Mouse (Mus musculus): ENCODE measurements around the gene Zar1l. TPM values are rescaled to one million over a fixed set of nuclear protein-coding genes. Genes with fewer than 3 reads are reported as not detected.
"Not testable (repeated sequence)": the region's sequence is repeated elsewhere in the genome, so short reads cannot be mapped to it uniquely, and the experiment has no call there.

The Zar1l gene
- polyA plus RNA-seq, 1 experiment from 2014 or later, result not detected

DNA sequence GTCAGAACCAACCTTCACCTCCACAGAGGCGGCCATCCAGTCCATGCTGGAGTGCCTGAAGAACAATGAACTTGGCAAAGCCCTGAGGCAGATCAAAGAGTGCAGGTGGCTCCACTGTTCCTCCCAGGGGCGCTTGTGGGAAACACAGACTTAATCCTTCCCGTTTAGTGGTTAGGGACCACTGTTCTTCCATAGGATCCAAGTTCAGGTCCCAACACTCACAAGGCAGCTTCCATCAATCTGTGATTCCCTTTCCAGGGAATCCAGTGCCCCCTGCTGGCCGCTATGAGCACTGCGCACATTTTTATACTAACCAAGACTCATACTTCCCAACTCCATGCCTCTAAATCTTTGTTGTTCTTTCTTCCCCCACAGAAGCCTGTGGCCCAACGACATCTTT lies 22.2 kb downstream of the Zar1l start:
- no peak overlapping the region for H3K4me2 ChIP-seq (ENCODE audit: low read depth, low read length)
- no peak for ATAC-seq (ENCODE audit: low read depth)
- H3K36me3 ChIP-seq (ENCODE audit: control insufficient read depth, insufficient read depth, low read length), result peaks cover 18% of the 10 kb centered on the region; the same call in 1 of the 2 replicates
- H3K27me3 ChIP-seq (ENCODE audit: control insufficient read depth, insufficient read depth, low read length), result no peaks in the 10 kb centered on the region
- H3K9ac ChIP-seq (replicated peaks; ENCODE audit: low read depth, low read length), result no peak overlapping the region
- no peaks in the 10 kb centered on the region for H3K4me1 ChIP-seq (ENCODE audit: control insufficient read depth, insufficient read depth, low read length)
- 47% methylated on average over 6 of the region's 6 CpGs for WGBS
- H3K9me3 ChIP-seq (ENCODE audit: control insufficient read depth, low read length), result no peaks in the 10 kb centered on the region; the same call in 1 of the 2 replicates
- H3K27ac ChIP-seq (ENCODE audit: low read depth, low read length), result no peak overlapping the region
- no peak overlapping the region for H3K4me3 ChIP-seq (ENCODE audit: low read depth, low read length)

- 95% methylated on average over 4 of the region's 4 CpGs for WGBS
- not testable (repeated sequence) for H3K4me3 ChIP-seq (ENCODE audit: low read depth, low read length); H3K4me2 ChIP-seq (ENCODE audit: low read depth, low read length); H3K27ac ChIP-seq (ENCODE audit: low read depth, low read length); H3K9ac ChIP-seq (replicated peaks; ENCODE audit: low read depth, low read length); H3K27me3 ChIP-seq (ENCODE audit: control insufficient read depth, insufficient read depth, low read length); H3K9me3 ChIP-seq (ENCODE audit: control insufficient read depth, low read length); ATAC-seq (ENCODE audit: low read depth); H3K4me1 ChIP-seq (ENCODE audit: control insufficient read depth, insufficient read depth, low read length)
- peaks cover 13% of the 10 kb centered on the region; the same call in 1 of the 2 replicates for H3K36me3 ChIP-seq (ENCODE audit: control insufficient read depth, insufficient read depth, low read length)
Measured at GRCm38 (mm10) chr5:150491573-150492173, 26.3 kb downstream of the Zar1l start.

GRCm38 (mm10) chr5:150490821-150491220 lies 27.1 kb downstream of the Zar1l start:
- H3K36me3 ChIP-seq (ENCODE audit: control insufficient read depth, insufficient read depth, low read length), result peaks cover 6% of the 10 kb centered on the region; the same call in 1 of the 2 replicates
- WGBS, result 81% methylated on average over 8 of the region's 8 CpGs
- no peaks in the 10 kb centered on the region for H3K4me1 ChIP-seq (ENCODE audit: control insufficient read depth, insufficient read depth, low read length)
- H3K4me2 ChIP-seq (ENCODE audit: low read depth, low read length), result no peak overlapping the region
- H3K27me3 ChIP-seq (ENCODE audit: control insufficient read depth, insufficient read depth, low read length), result no peaks in the 10 kb centered on the region
- ATAC-seq (ENCODE audit: low read depth), result no peak
- H3K27ac ChIP-seq (ENCODE audit: low read depth, low read length), result no peak overlapping the region
- no peak overlapping the region for H3K9ac ChIP-seq (replicated peaks; ENCODE audit: low read depth, low read length)
- H3K9me3 ChIP-seq (ENCODE audit: control insufficient read depth, low read length), result no peaks in the 10 kb centered on the region; the same call in 1 of the 2 replicates
- no peak overlapping the region for H3K4me3 ChIP-seq (ENCODE audit: low read depth, low read length)

GRCm38 (mm10) chr5:150490285-150490684 lies 27.7 kb downstream of the Zar1l start:
- no peak overlapping the region for H3K27ac ChIP-seq (ENCODE audit: low read depth, low read length)
- no peak overlapping the region for H3K4me2 ChIP-seq (ENCODE audit: low read depth, low read length)
- H3K27me3 ChIP-seq (ENCODE audit: control insufficient read depth, insufficient read depth, low read length), result no peaks in the 10 kb centered on the region
- no peak overlapping the region for H3K9ac ChIP-seq (replicated peaks; ENCODE audit: low read depth, low read length)
- no peak for ATAC-seq (ENCODE audit: low read depth)
- no peaks in the 10 kb centered on the region for H3K4me1 ChIP-seq (ENCODE audit: control insufficient read depth, insufficient read depth, low read length)
- no peak overlapping the region for H3K4me3 ChIP-seq (ENCODE audit: low read depth, low read length)
- 66% methylated on average over 3 of the region's 3 CpGs for WGBS
- peaks cover 1% of the 10 kb centered on the region; the same call in 1 of the 2 replicates for H3K36me3 ChIP-seq (ENCODE audit: control insufficient read depth, insufficient read depth, low read length)
- H3K9me3 ChIP-seq (ENCODE audit: control insufficient read depth, low read length), result no peaks in the 10 kb centered on the region; the same call in 1 of the 2 replicates

DNA sequence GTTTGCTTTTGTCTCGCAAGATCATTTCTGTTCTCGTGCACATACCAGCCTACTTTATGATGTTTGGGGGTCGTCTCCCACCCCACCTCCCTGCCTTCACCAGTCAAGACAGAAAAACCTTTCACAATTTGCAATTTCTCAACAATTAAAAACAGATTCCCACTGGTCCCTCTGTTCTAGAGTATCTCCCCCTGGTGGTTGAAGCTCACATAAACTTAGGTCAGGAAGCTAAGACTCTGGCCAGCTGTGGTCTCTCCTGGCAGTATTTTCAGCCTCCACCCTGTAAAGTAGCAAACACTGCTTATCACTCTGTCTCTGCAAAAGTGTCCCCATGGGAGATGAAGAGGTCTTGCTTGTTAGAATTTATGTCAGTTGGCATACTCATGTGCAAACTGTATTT lies 32.8 kb downstream of the Zar1l start:
- Histone ChIP-seq H3K4me1 (ENCODE audit: control insufficient read depth, insufficient read depth, low read length) (no peaks in the 10 kb centered on the region), H3K27ac (ENCODE audit: low read depth, low read length) (no peak overlapping the region), H3K9ac (replicated peaks; ENCODE audit: low read depth, low read length) (no peak overlapping the region), H3K4me2 (ENCODE audit: low read depth, low read length) (no peak overlapping the region), H3K27me3 (ENCODE audit: control insufficient read depth, insufficient read depth, low read length) (no peaks in the 10 kb centered on the region), H3K36me3 (ENCODE audit: control insufficient read depth, insufficient read depth, low read length) (peaks cover 21% of the 10 kb centered on the region), H3K9me3 (ENCODE audit: control insufficient read depth, low read length) (no peaks in the 10 kb centered on the region), H3K4me3 (ENCODE audit: low read depth, low read length) (no peak overlapping the region)
- ATAC-seq (ENCODE audit: low read depth), result no peak
- WGBS, result 64% methylated on average over 3 of the region's 3 CpGs

DNA sequence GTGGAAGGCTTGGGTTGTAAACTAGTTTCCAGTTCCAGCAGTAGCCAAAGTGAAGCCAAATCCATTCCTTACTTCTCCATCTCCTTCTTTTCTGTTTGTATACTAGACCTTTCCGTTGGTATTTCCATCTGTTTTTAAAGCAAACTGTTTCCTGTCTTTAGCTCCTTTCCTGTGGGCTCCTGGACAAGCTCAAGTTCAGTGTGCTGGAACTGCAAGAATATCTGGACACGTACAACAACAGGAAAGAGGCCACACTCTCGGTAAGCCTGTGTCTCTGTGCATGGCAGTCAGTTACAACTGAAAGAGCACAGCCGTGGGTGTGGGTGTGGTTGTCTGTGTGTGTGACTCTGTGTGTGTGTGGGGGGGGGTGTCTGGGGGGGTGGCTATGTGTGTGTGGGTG lies 39.4 kb downstream of the Zar1l start:
- WGBS, result 72% methylated on average over 4 of the region's 4 CpGs
- ATAC-seq (ENCODE audit: low read depth), result no peak
- Histone ChIP-seq H3K9ac (replicated peaks; ENCODE audit: low read depth, low read length) (no peak overlapping the region), H3K4me3 (ENCODE audit: low read depth, low read length) (no peak overlapping the region), H3K27ac (ENCODE audit: low read depth, low read length) (no peak overlapping the region), H3K27me3 (ENCODE audit: control insufficient read depth, insufficient read depth, low read length) (no peaks in the 10 kb centered on the region), H3K9me3 (ENCODE audit: control insufficient read depth, low read length) (no peaks in the 10 kb centered on the region), H3K36me3 (ENCODE audit: control insufficient read depth, insufficient read depth, low read length) (peaks cover 24% of the 10 kb centered on the region), H3K4me1 (ENCODE audit: control insufficient read depth, insufficient read depth, low read length) (no peaks in the 10 kb centered on the region), H3K4me2 (ENCODE audit: low read depth, low read length) (no peak overlapping the region)

DNA sequence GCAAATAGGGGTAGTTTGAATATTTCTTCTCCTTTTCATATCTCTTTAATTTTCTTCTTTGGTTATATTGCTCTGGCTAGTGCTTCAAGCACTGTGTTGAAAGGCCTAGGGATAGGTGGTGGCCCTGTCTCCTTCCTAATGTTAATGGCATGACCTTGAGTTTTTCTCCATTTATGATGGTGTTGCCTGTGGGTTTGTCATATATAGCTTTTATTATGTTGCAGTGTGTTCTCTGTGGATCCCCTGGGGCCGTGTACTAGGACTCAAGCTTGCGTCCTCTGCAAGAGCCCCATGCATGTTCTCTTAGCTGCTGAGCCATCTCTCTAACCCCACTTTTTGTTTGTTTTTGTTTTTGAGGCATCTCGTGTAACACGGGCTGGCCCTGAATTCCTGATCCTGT lies 40.6 kb downstream of the Zar1l start:
- Histone ChIP-seq H3K9me3 (ENCODE audit: control insufficient read depth, low read length) (no peaks in the 10 kb centered on the region), H3K27ac (ENCODE audit: low read depth, low read length) (no peak overlapping the region), H3K27me3 (ENCODE audit: control insufficient read depth, insufficient read depth, low read length) (no peaks in the 10 kb centered on the region), H3K9ac (replicated peaks; ENCODE audit: low read depth, low read length) (no peak overlapping the region), H3K36me3 (ENCODE audit: control insufficient read depth, insufficient read depth, low read length) (peaks cover 23% of the 10 kb centered on the region), H3K4me1 (ENCODE audit: control insufficient read depth, insufficient read depth, low read length) (no peaks in the 10 kb centered on the region), H3K4me2 (ENCODE audit: low read depth, low read length) (no peak overlapping the region), H3K4me3 (ENCODE audit: low read depth, low read length) (no peak overlapping the region)
- 83% methylated on average over 4 of the region's 4 CpGs for WGBS
- ATAC-seq (ENCODE audit: low read depth), result no peak

GRCm38 (mm10) chr5:150468431-150468830 lies 49.5 kb downstream of the Zar1l start:
- no peak overlapping the region for H3K27ac ChIP-seq (ENCODE audit: low read depth, low read length)
- H3K4me1 ChIP-seq (ENCODE audit: control insufficient read depth, insufficient read depth, low read length), result no peaks in the 10 kb centered on the region
- no peak overlapping the region for H3K4me2 ChIP-seq (ENCODE audit: low read depth, low read length)
- 79% methylated on average over 6 of the region's 6 CpGs for WGBS
- H3K4me3 ChIP-seq (ENCODE audit: low read depth, low read length), result no peak overlapping the region
- H3K9me3 ChIP-seq (ENCODE audit: control insufficient read depth, low read length), result no peaks in the 10 kb centered on the region
- no peak for ATAC-seq (ENCODE audit: low read depth)
- no peak overlapping the region for H3K9ac ChIP-seq (replicated peaks; ENCODE audit: low read depth, low read length)
- H3K27me3 ChIP-seq (ENCODE audit: control insufficient read depth, insufficient read depth, low read length), result no peaks in the 10 kb centered on the region
- H3K36me3 ChIP-seq (ENCODE audit: control insufficient read depth, insufficient read depth, low read length), result peaks cover 22% of the 10 kb centered on the region

DNA sequence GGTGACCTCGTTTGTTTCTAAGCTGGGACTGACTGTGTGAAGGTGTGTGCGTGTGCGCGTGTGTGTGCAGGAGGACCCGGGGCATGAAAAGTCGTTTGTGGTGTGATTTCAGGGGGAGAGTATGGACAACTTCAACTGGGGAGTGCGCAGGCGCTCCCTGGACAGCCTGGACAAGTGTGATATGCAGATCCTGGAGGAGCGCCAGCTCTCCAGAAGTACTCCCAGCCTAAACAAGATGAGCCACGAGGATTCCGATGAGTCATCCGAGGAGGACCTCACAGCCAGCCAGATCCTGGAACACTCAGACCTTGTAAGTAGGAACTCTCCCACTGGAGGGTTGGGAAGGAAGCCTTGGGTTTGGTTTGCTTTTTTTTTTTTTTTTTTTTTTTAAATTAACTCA lies 51.8 kb downstream of the Zar1l start:
- ATAC-seq (ENCODE audit: low read depth), result no peak
- Histone ChIP-seq H3K9me3 (ENCODE audit: control insufficient read depth, low read length) (no peaks in the 10 kb centered on the region), H3K4me3 (ENCODE audit: low read depth, low read length) (no peak overlapping the region), H3K9ac (replicated peaks; ENCODE audit: low read depth, low read length) (no peak overlapping the region), H3K27ac (ENCODE audit: low read depth, low read length) (no peak overlapping the region), H3K4me2 (ENCODE audit: low read depth, low read length) (no peak overlapping the region), H3K4me1 (ENCODE audit: control insufficient read depth, insufficient read depth, low read length) (no peaks in the 10 kb centered on the region), H3K36me3 (ENCODE audit: control insufficient read depth, insufficient read depth, low read length) (peaks cover 10% of the 10 kb centered on the region), H3K27me3 (ENCODE audit: control insufficient read depth, insufficient read depth, low read length) (no peaks in the 10 kb centered on the region)
- WGBS, result 84% methylated on average over 12 of the region's 12 CpGs
